Mouse (Mus musculus): ENCODE measurements around the gene Tmem268.

GRCm38 (mm10) chr4:63554616-63555015, 4.0 kb upstream of the Tmem268 start:
- no peak for TF ChIP-seq CTCF (IDR thresholded peaks at IDR 0.05; ENCODE audit: low read depth, low read length)
- TF ChIP-seq POLR2A (IDR thresholded peaks at IDR 0.05; ENCODE audit: borderline replicate concordance, low read depth, low read length), result no peak
